Mouse (Mus musculus): ENCODE data around the gene Slc45a3. TPM values are rescaled to one million over a fixed set of nuclear protein-coding genes. Genes with fewer than 3 reads are reported as not detected.

The Slc45a3 gene
- polyA plus RNA-seq, 1 experiment from 2014 or later = 2.0 TPM

DNA sequence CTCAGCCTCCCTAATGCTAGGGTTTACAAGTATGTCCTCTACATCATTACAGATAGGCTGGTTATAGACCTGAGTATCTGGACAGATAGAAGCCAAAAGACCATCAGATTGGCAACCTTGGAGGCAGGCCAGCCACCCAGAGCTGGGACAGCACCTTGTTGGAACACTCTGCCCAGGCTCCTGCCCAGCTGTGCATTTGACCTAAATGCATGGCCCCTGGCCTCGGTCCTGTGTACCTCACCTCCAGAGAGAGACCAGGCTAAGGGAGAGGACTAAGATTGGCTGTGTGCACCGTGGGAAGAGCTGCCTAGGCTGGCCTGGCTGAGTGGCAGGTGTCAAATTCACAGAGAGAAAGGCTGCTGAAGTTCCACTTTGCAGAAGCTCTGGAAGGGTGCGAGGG is 5.8 kb downstream of the Slc45a3 start:
- no peak overlapping the region for H3K4me3 ChIP-seq (replicated peaks)
- H3K36me3 ChIP-seq = no peaks in the 10 kb centered on the region
- H3K27ac ChIP-seq (replicated peaks) = no peak overlapping the region
- no peak overlapping the region for H3K9ac ChIP-seq (replicated peaks)
- H3K4me1 ChIP-seq = peaks cover 28% of the 10 kb centered on the region
- WGBS = 48% methylated on average over 3 of the region's 3 CpGs
- ATAC-seq (ENCODE audit: low FRiP score) = no peak
- no peaks in the 10 kb centered on the region for H3K9me3 ChIP-seq (replicated peaks)
- H3K27me3 ChIP-seq (replicated peaks) = peaks cover 17% of the 10 kb centered on the region
- no peak overlapping the region for H3K4me2 ChIP-seq

DNA sequence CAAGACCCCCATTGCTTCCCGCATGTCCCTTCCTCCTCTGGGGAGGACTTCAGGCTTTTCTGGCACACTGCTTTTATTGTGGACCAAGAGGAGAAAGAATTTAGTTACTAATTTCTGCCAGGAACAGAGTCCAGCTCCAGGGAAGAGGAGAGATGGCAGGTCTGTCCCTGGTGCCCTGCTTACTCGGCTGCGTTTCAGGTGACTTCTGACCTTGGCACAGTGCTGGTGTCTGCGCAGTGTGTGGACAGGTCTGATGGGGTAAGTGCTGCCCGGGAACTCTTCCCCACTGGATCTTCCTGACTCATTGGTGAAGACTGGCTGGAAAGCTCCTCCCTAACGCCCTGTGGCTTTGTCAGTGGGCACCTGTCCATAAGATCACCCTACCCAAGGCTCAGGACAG is 6.2 kb downstream of the Slc45a3 start:
- WGBS = 77% methylated on average over 6 of the region's 6 CpGs
- no peak overlapping the region for H3K4me3 ChIP-seq (replicated peaks)
- H3K36me3 ChIP-seq = no peaks in the 10 kb centered on the region
- ATAC-seq (ENCODE audit: low FRiP score) = no peak
- H3K9me3 ChIP-seq (replicated peaks) = no peaks in the 10 kb centered on the region
- H3K4me2 ChIP-seq = no peak overlapping the region
- no peak overlapping the region for H3K9ac ChIP-seq (replicated peaks)
- H3K27me3 ChIP-seq (replicated peaks) = peaks cover 14% of the 10 kb centered on the region
- peaks cover 24% of the 10 kb centered on the region for H3K4me1 ChIP-seq
- H3K27ac ChIP-seq (replicated peaks) = no peak overlapping the region

DNA sequence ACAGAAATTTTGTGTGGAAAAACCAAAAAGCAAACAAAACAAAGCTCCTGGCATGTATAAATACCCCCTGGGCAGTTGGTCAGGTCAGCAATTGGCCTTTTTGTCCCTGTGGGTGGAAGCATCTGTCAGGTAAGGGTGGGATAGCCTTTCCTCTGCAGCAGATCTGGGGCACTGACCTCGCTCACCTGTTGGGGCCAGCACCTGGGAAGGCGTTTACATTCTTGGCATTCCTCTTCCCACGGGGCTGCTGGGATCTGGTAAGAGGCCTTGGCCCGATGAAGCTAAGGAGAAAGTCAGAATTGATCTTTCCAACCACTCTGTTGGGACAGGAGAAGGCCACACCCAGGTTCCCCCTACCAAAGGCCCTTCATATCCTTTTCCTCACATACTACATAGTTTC is 7.1 kb downstream of the Slc45a3 start:
- 61% methylated on average over 4 of the region's 4 CpGs for WGBS
- Histone ChIP-seq H3K27ac (replicated peaks) (no peak overlapping the region), H3K36me3 (no peaks in the 10 kb centered on the region), H3K9me3 (replicated peaks) (no peaks in the 10 kb centered on the region), H3K27me3 (replicated peaks) (peaks cover 5% of the 10 kb centered on the region), H3K4me2 (no peak overlapping the region), H3K9ac (replicated peaks) (no peak overlapping the region), H3K4me3 (replicated peaks) (no peak overlapping the region), H3K4me1 (peaks cover 21% of the 10 kb centered on the region)
- no peak for ATAC-seq (ENCODE audit: low FRiP score)

DNA sequence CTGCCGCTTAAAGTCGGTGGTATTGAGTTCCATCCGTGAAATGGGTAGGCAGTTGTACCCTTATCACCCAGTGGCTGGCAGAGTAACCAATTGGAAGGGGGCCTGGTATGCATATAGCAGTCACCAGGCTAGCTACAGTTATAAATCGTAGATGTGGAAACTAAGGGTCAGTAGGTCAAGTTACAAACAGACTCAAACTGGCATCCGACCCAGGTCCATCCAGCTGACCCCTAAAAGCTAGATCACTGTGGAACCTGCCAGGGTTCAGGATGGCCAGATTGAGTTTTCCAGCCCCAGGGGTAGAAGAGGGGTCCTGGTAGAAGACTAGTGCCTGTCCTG is 7.5 kb downstream of the Slc45a3 start:
- H3K27me3 ChIP-seq (replicated peaks) = peaks cover 3% of the 10 kb centered on the region; the same call in 1 of the 2 replicates
- no peak overlapping the region for H3K9ac ChIP-seq (replicated peaks)
- H3K4me2 ChIP-seq = no peak overlapping the region
- no peaks in the 10 kb centered on the region for H3K36me3 ChIP-seq
- H3K4me1 ChIP-seq = peaks cover 21% of the 10 kb centered on the region
- no peak for ATAC-seq (ENCODE audit: low FRiP score)
- H3K4me3 ChIP-seq (replicated peaks) = no peak overlapping the region
- whole genome bisulfite sequencing = 38% methylated on average over 5 of the region's 5 CpGs
- no peaks in the 10 kb centered on the region for H3K9me3 ChIP-seq (replicated peaks)
- no peak overlapping the region for H3K27ac ChIP-seq (replicated peaks)

DNA sequence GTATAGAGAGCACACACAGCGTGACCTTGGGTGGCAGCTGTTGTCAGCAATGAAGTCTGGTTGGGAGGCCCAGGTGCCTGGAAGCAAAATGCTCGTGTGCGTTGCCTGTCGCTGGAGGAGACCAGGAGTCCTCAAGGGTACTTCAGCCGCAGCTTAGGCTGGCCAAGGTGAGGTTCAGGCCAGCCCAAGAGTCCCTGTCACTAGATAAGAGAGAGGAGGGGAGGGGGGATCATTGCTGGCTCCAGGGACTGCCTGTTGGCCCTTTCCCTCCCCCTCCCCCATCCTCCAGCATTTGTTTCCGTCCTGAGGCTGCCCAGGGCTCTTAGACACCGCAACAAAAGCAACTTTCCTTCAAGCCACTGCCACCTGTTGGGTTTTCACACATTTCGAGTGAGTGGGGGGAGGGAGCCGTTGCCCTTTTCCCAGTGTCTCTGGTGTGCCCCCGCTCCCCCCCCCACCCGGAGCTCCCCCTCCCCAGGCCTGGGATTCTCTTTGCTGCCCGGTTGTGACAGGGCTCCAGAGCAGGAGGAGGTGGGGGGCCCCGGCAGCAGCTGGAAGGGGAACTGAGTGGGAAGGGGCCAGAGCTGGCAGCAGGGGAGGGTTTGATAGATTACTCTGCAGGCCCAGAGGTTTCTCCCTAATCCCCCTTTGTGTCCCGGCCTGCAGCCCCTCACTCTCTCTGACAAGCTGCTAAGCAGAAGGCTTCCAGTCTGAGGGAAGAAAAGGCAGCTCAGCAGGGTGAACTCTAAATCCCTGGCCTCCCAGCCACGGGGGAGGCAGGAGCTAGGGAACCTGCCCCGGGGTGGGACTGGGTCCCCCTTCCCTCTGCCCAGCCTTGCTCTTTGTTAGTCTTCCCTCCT is 8.1 kb downstream of the Slc45a3 start:
- Histone ChIP-seq H3K9ac (replicated peaks) (no peak overlapping the region), H3K27me3 (replicated peaks) (no peaks in the 10 kb centered on the region; the same call in 1 of the 2 replicates), H3K4me1 (peaks cover 21% of the 10 kb centered on the region), H3K4me3 (replicated peaks) (no peak overlapping the region), H3K4me2 (0 out of 2 replicates have a peak overlapping the region, but pooled peaks have one; percentile 2), H3K27ac (replicated peaks) (no peak overlapping the region), H3K36me3 (no peaks in the 10 kb centered on the region), H3K9me3 (replicated peaks) (no peaks in the 10 kb centered on the region)
- 5% methylated on average over 15 of the region's 16 CpGs for WGBS
- ATAC-seq (ENCODE audit: low FRiP score) = no peak

DNA sequence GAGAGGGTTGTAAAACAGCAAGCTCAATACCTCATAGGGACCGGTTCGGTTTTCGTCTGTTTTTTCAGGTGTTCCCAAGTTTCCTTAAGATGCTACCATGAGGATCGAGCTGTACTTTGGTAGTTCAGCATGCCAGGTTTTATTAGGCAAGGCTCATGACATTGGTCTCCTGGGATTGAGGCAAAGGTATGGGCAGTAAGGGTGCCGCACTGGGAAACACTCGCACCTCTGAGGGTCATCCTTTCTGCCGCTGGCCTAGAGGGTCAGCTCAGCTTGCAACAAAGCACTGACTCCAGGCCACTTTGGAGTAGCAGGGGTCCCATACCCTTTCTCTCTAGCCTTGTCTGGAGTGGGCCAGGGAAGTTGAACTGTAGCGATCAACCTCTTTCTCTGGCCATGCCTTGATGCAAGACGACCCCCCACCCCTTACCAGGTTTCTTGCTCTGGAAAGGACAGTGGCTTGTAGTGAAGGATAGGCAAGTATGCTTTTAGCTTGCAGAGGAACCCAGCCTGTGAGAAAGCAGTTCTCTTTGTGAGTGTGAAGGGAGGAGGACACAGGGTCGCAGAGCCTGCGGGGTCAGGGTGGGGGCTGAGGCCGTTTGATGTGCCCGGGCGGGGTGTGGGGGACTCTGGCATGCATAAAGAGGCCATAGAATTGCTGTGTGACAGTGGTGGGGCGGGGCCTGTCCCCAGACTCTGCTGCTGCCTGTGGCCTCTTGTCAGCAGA is 9.2 kb downstream of the Slc45a3 start:
- no peak overlapping the region for H3K27ac ChIP-seq (replicated peaks)
- ATAC-seq (ENCODE audit: low FRiP score) = no peak
- peaks cover 21% of the 10 kb centered on the region for H3K4me1 ChIP-seq

DNA sequence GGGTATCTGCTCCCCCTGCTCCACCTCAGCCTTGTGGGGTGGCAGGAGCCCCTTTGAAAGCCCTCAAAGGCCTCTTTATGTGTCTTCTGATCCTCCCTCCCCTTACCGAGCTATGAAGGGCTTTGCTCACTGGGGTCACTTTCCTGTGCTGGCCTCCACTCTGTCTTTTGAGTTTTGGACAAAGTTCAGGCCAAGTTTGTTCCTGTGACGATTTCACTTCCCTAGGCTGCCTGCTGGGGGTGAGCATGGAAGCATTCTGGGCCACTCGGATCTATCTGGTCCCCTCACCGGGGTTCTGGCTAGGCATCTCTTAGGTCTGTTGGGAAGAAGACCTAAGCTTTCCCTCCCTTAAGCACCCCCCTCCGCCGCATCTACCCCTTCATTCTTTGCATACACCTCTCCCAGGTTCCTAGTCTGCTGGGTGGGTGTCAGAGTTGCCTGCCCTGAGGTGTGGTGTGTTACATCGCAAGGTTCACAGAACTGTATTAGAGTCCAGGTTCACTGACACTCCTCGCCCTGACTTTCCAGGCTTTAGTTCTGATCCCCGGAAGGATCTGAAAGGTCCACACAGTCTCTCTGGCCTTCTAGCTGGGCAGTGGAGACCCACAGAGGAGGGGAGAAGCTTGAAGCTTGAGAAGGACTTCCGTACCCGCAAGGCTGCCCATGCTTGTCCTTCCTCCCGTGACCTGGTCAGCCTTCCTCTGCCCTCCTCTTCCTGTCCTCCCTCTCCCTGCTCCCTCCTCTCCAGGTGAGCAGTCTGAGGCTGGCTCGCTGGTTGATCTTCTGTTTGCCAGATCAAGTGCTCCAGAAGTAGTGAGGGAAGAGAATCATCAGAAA is 9.9 kb downstream of the Slc45a3 start:
- H3K9me3 ChIP-seq (replicated peaks) = no peaks in the 10 kb centered on the region
- no peak overlapping the region for H3K27ac ChIP-seq (replicated peaks)
- no peaks in the 10 kb centered on the region; the same call in 1 of the 2 replicates for H3K27me3 ChIP-seq (replicated peaks)
- H3K4me3 ChIP-seq (replicated peaks) = no peak overlapping the region
- H3K36me3 ChIP-seq = no peaks in the 10 kb centered on the region
- no peak; the same call in 1 of the 2 replicates for ATAC-seq (ENCODE audit: low FRiP score)
- peaks cover 21% of the 10 kb centered on the region for H3K4me1 ChIP-seq
- 23% methylated on average over 13 of the region's 13 CpGs for WGBS
- H3K4me2 ChIP-seq = no peak overlapping the region
- no peak overlapping the region for H3K9ac ChIP-seq (replicated peaks)

More for the DNA sequence above, 9.2 kb downstream of the Slc45a3 start:
- H3K9ac ChIP-seq (replicated peaks) = no peak overlapping the region
- no peaks in the 10 kb centered on the region for H3K36me3 ChIP-seq
- H3K9me3 ChIP-seq (replicated peaks) = no peaks in the 10 kb centered on the region
- 8% methylated on average over 15 of the region's 15 CpGs for WGBS
- H3K4me2 ChIP-seq = no peak overlapping the region
- H3K27me3 ChIP-seq (replicated peaks) = no peaks in the 10 kb centered on the region; the same call in 1 of the 2 replicates
- no peak overlapping the region for H3K4me3 ChIP-seq (replicated peaks)

DNA sequence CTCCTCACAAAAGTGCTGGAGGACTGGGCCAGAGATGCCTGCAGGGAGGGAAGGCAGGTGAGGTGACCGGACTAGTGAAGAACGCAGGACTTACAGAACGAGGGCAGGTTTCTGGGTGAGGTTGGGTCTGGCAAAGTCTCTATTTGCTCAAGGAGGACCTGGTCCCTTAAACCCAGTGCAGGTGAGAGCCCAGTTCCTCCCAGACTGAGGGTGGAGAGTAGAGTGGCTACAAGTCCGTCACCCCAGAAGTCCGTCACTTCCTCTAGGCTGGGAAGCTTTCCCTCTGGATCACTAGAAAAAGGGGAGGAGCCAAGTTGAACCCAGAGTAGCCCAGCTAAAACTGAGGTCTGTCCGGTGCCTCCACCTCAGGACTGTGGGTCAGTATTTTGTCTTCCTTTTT is 11.2 kb downstream of the Slc45a3 start:
- no peaks in the 10 kb centered on the region for H3K9me3 ChIP-seq (replicated peaks)
- peaks cover 21% of the 10 kb centered on the region for H3K4me1 ChIP-seq
- H3K9ac ChIP-seq (replicated peaks) = no peak overlapping the region

DNA sequence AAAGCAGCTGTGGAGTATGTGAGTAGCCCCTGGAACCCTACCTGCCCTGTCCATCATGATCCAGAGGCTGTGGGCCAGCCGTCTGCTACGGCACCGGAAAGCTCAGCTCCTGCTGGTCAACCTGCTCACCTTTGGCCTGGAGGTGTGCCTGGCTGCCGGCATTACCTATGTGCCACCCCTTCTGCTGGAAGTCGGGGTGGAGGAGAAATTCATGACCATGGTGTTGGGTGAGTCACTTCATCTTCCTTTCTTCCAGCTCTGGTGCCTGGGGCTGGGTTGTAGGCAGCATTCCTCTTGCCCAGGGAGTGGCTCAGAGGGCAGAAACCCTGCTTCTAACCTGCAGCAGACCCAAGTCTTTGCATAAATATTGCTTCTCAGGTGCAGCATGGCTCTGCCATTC is 14.1 kb downstream of the Slc45a3 start:
- Histone ChIP-seq H3K27ac (replicated peaks) (no peak overlapping the region), H3K36me3 (no peaks in the 10 kb centered on the region), H3K9me3 (replicated peaks) (no peaks in the 10 kb centered on the region), H3K4me2 (no peak overlapping the region), H3K9ac (replicated peaks) (no peak overlapping the region), H3K4me3 (replicated peaks) (no peak overlapping the region), H3K27me3 (replicated peaks) (no peaks in the 10 kb centered on the region), H3K4me1 (peaks cover 8% of the 10 kb centered on the region)
- no peak for ATAC-seq (ENCODE audit: low FRiP score)
- 96% methylated on average over 5 of the region's 5 CpGs for WGBS

More for the DNA sequence above, 11.2 kb downstream of the Slc45a3 start:
- no peak for ATAC-seq (ENCODE audit: low FRiP score)
- Histone ChIP-seq H3K27me3 (replicated peaks) (no peaks in the 10 kb centered on the region; the same call in 1 of the 2 replicates), H3K4me3 (replicated peaks) (no peak overlapping the region), H3K36me3 (no peaks in the 10 kb centered on the region), H3K4me2 (no peak overlapping the region), H3K27ac (replicated peaks) (no peak overlapping the region)
- WGBS = 80% methylated on average over 6 of the region's 6 CpGs

DNA sequence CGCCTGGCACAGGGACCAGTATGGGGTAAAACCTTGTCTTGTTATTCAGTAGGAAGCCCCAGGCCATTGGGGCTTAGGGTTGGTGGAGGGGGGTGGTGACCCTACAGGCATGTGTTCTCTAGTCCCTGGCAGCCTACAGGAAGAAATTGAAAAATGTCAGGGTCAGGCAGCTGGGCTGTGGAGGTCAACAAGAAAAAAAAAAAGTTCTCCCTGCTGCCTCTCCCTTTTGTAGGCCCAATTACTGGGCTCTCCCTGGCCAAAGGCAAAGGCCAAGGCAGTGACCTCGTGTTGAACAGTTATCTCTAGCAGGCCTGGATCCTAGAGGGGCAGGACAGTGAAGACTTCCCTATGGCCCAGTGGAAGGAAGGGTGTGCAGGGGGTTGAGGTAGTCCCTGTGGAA is 17.7 kb downstream of the Slc45a3 start:
- ATAC-seq (ENCODE audit: low FRiP score) = no peak

DNA sequence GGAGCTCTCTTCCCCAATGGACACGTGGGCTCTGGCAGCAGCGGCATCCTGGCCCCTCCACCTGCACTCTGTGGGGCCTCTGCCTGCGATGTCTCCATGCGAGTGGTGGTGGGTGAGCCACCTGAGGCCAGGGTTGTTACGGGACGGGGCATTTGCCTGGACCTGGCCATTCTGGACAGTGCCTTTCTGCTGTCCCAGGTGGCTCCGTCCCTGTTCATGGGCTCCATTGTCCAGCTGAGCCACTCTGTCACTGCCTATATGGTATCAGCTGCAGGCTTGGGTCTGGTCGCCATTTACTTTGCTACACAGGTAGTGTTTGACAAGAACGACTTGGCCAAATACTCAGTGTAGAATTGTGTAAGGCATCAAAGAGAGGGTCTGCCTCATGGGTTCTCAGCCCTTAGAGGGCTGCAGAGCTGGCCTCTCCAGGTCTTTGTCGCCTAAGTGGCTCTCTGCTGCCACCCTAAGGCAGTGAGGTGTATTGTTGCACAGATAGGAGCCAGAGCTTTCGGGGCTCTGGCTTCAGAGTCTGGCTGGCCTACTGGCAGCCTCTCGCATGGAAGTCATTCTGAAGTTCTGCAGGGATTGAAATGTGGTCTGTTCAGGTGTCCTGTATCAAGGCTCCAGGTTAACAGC is 18.7 kb downstream of the Slc45a3 start:
- no peak overlapping the region for H3K27ac ChIP-seq (replicated peaks)
- H3K36me3 ChIP-seq = no peaks in the 10 kb centered on the region
- H3K9me3 ChIP-seq (replicated peaks) = no peaks in the 10 kb centered on the region
- H3K9ac ChIP-seq (replicated peaks) = no peak overlapping the region
- H3K4me3 ChIP-seq (replicated peaks) = no peak overlapping the region
- ATAC-seq (ENCODE audit: low FRiP score) = peak; percentile 63; the same call in 1 of the 2 replicates
- no peak overlapping the region for H3K4me2 ChIP-seq
- H3K4me1 ChIP-seq = no peaks in the 10 kb centered on the region
- no peaks in the 10 kb centered on the region for H3K27me3 ChIP-seq (replicated peaks)
- 52% methylated on average over 12 of the region's 12 CpGs for WGBS

More for the DNA sequence above, 17.7 kb downstream of the Slc45a3 start:
- H3K9ac ChIP-seq (replicated peaks) = no peak overlapping the region
- no peaks in the 10 kb centered on the region for H3K9me3 ChIP-seq (replicated peaks)
- no peaks in the 10 kb centered on the region for H3K36me3 ChIP-seq
- no peak overlapping the region for H3K27ac ChIP-seq (replicated peaks)
- no peaks in the 10 kb centered on the region for H3K4me1 ChIP-seq
- 28% methylated on average over 2 of the region's 2 CpGs for WGBS
- H3K27me3 ChIP-seq (replicated peaks) = no peaks in the 10 kb centered on the region
- no peak overlapping the region for H3K4me3 ChIP-seq (replicated peaks)
- no peak overlapping the region for H3K4me2 ChIP-seq

Data from neural tube, embryonic 15.5 days (tissue).